Mouse (Mus musculus) neural tube, embryonic 10.5 days (tissue): Measurements from ENCODE around the gene Ano4.

Experiments
- DNase-seq: peaks from one replicate; pipeline ENCODE4 v3.0.0-alpha.2; 2017; ENCODE audit warnings: low spot score; ENCODE audit errors: extremely low spot score

The Ano4 gene

GRCm38 (mm10) chr10:89289290-89289689 is 55.3 kb downstream of the Ano4 start:
- DNase-seq: no peak

GRCm38 (mm10) chr10:89280402-89280801 is 64.2 kb downstream of the Ano4 start:
- no peak for DNase-seq

GRCm38 (mm10) chr10:89273001-89273680 is 71.4 kb downstream of the Ano4 start:
- no peak for DNase-seq

GRCm38 (mm10) chr10:89267312-89267711 is 77.2 kb downstream of the Ano4 start:
- DNase-seq: no peak

- DNase-seq: no peak
Observed at GRCm38 (mm10) chr10:89263396-89263795, 81.2 kb downstream of the Ano4 start.

- DNase-seq: no peak
Observed at GRCm38 (mm10) chr10:89257457-89258381, 86.8 kb downstream of the Ano4 start.

GRCm38 (mm10) chr10:89256762-89257456 is 87.7 kb downstream of the Ano4 start:
- DNase-seq: peak; percentile 66

- no peak for DNase-seq
Observed at GRCm38 (mm10) chr10:89254765-89255164, 89.8 kb downstream of the Ano4 start.

- DNase-seq: no peak
Observed at GRCm38 (mm10) chr10:89253799-89254198, 90.8 kb downstream of the Ano4 start.

- DNase-seq: no peak
Observed at GRCm38 (mm10) chr10:89252636-89253035, 91.9 kb downstream of the Ano4 start.

GRCm38 (mm10) chr10:89243808-89244207 is 100.8 kb downstream of the Ano4 start:
- no peak for DNase-seq

GRCm38 (mm10) chr10:89224524-89224923 is 120.0 kb downstream of the Ano4 start:
- DNase-seq: peak; percentile 55

GRCm38 (mm10) chr10:89222284-89222989 is 122.1 kb downstream of the Ano4 start:
- DNase-seq: no peak

GRCm38 (mm10) chr10:89216078-89216477 is 128.5 kb downstream of the Ano4 start:
- no peak for DNase-seq

- peak; percentile 33 for DNase-seq
Observed at GRCm38 (mm10) chr10:89205858-89206257, 138.7 kb downstream of the Ano4 start.

- DNase-seq: no peak
Observed at GRCm38 (mm10) chr10:89196444-89196843, 148.1 kb downstream of the Ano4 start.

GRCm38 (mm10) chr10:89195068-89195467 is 149.5 kb downstream of the Ano4 start:
- no peak for DNase-seq

GRCm38 (mm10) chr10:89194440-89194839 is 150.1 kb downstream of the Ano4 start:
- no peak for DNase-seq

GRCm38 (mm10) chr10:89177921-89178320 is 166.6 kb downstream of the Ano4 start:
- DNase-seq: no peak

- no peak for DNase-seq
Observed at GRCm38 (mm10) chr10:89164533-89164932, 180.0 kb downstream of the Ano4 start.

GRCm38 (mm10) chr10:89155502-89155901 is 189.1 kb downstream of the Ano4 start:
- no peak for DNase-seq
